In the genomic region with DNA sequence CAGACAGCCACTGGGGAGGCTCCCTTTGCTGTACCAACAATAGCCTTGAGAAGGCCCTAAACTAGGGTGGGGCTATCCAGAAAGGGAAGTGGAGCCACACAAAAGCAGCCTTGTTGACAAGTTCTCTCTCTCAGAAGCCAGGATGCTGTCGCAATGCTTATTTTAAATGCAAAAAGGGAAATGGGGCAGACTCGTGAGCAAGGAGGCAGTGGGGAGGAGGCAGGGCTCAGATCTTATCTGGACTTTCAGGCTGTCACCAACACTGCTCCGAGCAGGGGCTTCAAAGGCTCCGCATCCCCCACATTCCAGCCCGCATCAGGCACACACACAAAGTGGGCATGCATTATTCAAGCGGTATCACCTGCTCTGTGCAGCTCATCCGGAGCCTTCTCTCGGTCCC, we compare ENCODE assay signal across 11 mouse cellular contexts.
DNase-seq lines count a peak whose midpoint lies in the region; ATAC-seq lines count a peak whose summit lies in the region.
"Had no signal": no experiment of that assay in that cellular context is flagged by ENCODE, and none has a peak within 500 bp of the region (broad histone marks: within the 10 kb centered on the region; RNA-seq: fewer than 3 reads in every experiment).

No protein-coding gene starts in this region.

- WGBS in heart, embryonic 12.5 days, result 11% methylated on average over 8 of the region's 8 CpGs
- WGBS in midbrain, embryonic 14.5 days, result 16% methylated on average over 8 of the region's 8 CpGs

- no peaks in the 10 kb centered on the region for H3K36me3 ChIP-seq in heart, embryonic 12.5 days
- no peaks in the 10 kb centered on the region for H3K36me3 ChIP-seq in midbrain, embryonic 14.5 days (ENCODE audit: control insufficient read depth, insufficient read depth, low read length)
- H3K36me3 ChIP-seq: lung, embryonic 15.5 days; stomach, embryonic 15.5 days had no signal

- no peak overlapping the region for H3K9ac ChIP-seq in heart, embryonic 12.5 days
- H3K9ac ChIP-seq in midbrain, embryonic 14.5 days (replicated peaks; ENCODE audit: low read length), result no peak overlapping the region; the same call in 1 of the 2 replicates
- H3K9ac ChIP-seq: lung, embryonic 15.5 days; stomach, embryonic 15.5 days had no signal

- H3K9me3 ChIP-seq in heart, embryonic 12.5 days (replicated peaks), result no peaks in the 10 kb centered on the region
- H3K9me3 ChIP-seq in midbrain, embryonic 14.5 days (ENCODE audit: control insufficient read depth, low read length), result no peaks in the 10 kb centered on the region
- H3K9me3 ChIP-seq: lung, embryonic 15.5 days; stomach, embryonic 15.5 days had no signal

- H3K27ac ChIP-seq in heart, embryonic 12.5 days (ENCODE audit: poor library complexity, severe bottlenecking), result no peak overlapping the region
- H3K27ac ChIP-seq in midbrain, embryonic 14.5 days (replicated peaks; ENCODE audit: low read depth, low read length), result peak overlapping the region; percentile 70
- H3K27ac ChIP-seq: lung, embryonic 15.5 days; stomach, embryonic 15.5 days had no signal

- no peak for ATAC-seq in heart, embryonic 12.5 days (ENCODE audit: insufficient number of reproducible peaks, low FRiP score)
- ATAC-seq in granulocyte monocyte progenitor cell, adult 5-6 weeks (replicated peaks; ENCODE audit: poor library complexity, severe bottlenecking), result peak; percentile 80
- peak; percentile 66; the same call in 1 of the 2 replicates for ATAC-seq in midbrain, embryonic 14.5 days (ENCODE audit: low FRiP score, low TSS enrichment)

- DNase-seq in heart, adult 18-20 months, result peak; percentile 2 to 26
- peak; percentile 13 for DNase-seq in ES-CJ7 (ENCODE audit: low read depth, low spot score)
- peak; percentile 63 for DNase-seq in midbrain, embryonic 14.5 days
- no peak for DNase-seq in embryo, embryonic 11 days
- DNase-seq in right cerebral cortex, postnatal 4 days, result no peak
- no peak for DNase-seq in right cerebral cortex, adult 2 months (ENCODE audit: low spot score in 2 of 2)
- DNase-seq: adrenal gland, postnatal 10 days had no signal

- H3K4me1 ChIP-seq in heart, embryonic 12.5 days (replicated peaks), result peaks cover 5% of the 10 kb centered on the region; the same call in 1 of the 2 replicates
- H3K4me1 ChIP-seq in midbrain, embryonic 14.5 days (ENCODE audit: control insufficient read depth, insufficient read depth, low read length), result peaks cover 15% of the 10 kb centered on the region
- H3K4me1 ChIP-seq: lung, embryonic 15.5 days; stomach, embryonic 15.5 days had no signal

- H3K27me3 ChIP-seq in heart, embryonic 12.5 days (replicated peaks), result 0 out of 2 replicates have a peak, but pooled peaks cover 19% of the 10 kb centered on the region
- no peaks in the 10 kb centered on the region for H3K27me3 ChIP-seq in midbrain, embryonic 14.5 days (ENCODE audit: control insufficient read depth, insufficient read depth, low read length)
- H3K27me3 ChIP-seq: lung, embryonic 15.5 days; stomach, embryonic 15.5 days had no signal

- H3K4me3 ChIP-seq in heart, embryonic 12.5 days, result no peak overlapping the region
- no peak overlapping the region for H3K4me3 ChIP-seq in midbrain, embryonic 14.5 days (replicated peaks; ENCODE audit: low read depth, low read length)
- H3K4me3 ChIP-seq: lung, embryonic 15.5 days; stomach, embryonic 15.5 days had no signal

- H3K4me2 ChIP-seq in heart, embryonic 12.5 days, result no peak overlapping the region
- H3K4me2 ChIP-seq in midbrain, embryonic 14.5 days (ENCODE audit: low read length), result no peak overlapping the region
- H3K4me2 ChIP-seq: lung, embryonic 15.5 days; stomach, embryonic 15.5 days had no signal

Comparison
In these comparisons a context has a peak if more than half of its experiments do, and no peak if none do; other contexts are left out.
1. DNase-seq: peak in heart, adult 18-20 months (2 of 2), ES-CJ7 (single experiment) and midbrain, embryonic 14.5 days (single experiment); none in embryo, embryonic 11 days (single experiment), right cerebral cortex, postnatal 4 days (single experiment) and right cerebral cortex, adult 2 months (0 of 2).